Mouse (Mus musculus) heart, embryonic 10.5 days (tissue): ENCODE results near the gene Filip1. TPM values are rescaled to one million over a fixed set of nuclear protein-coding genes. Genes with fewer than 3 reads are reported as not detected.

Experiments
- DNase-seq: peaks from one replicate; pipeline ENCODE4 v3.0.0-alpha.2; 2017; ENCODE audit warnings: low spot score
- H3K27ac ChIP-seq: fragments of 300-500 bp; sonication (generic); 2 replicates; pipeline ENCODE4 v1.5.1; 2016; ENCODE audit warnings: mild to moderate bottlenecking
- H3K27me3 ChIP-seq: fragments of 300-500 bp; sonication (generic); 2 replicates; pipeline ENCODE4 v1.6.1; 2016; ENCODE audit warnings: mild to moderate bottlenecking; ENCODE audit not compliant: poor library complexity, insufficient read depth, severe bottlenecking
- H3K36me3 ChIP-seq: fragments of 300-500 bp; sonication (generic); 2 replicates; pipeline ENCODE4 v1.6.1; 2016; ENCODE audit warnings: mild to moderate bottlenecking, moderate library complexity
- H3K4me1 ChIP-seq: fragments of 300-500 bp; sonication (generic); 2 replicates; pipeline ENCODE4 v1.6.1; 2016; ENCODE audit warnings: mild to moderate bottlenecking
- H3K4me3 ChIP-seq: fragments of 300-500 bp; sonication (generic); 2 replicates; pipeline ENCODE4 v1.5.1; 2016; ENCODE audit warnings: mild to moderate bottlenecking, moderate library complexity
- H3K9me3 ChIP-seq: fragments of 300-500 bp; sonication (generic); 2 replicates; pipeline ENCODE4 v1.6.1; 2016; ENCODE audit warnings: mild to moderate bottlenecking, moderate library complexity
- WGBS: fragments of 180-500 bp; shearing (Covaris S2); methylation state at CpG from one replicate; pipeline ENCODE4 v1.1.7; 2016; 5-methylcytosine and 5-hydroxymethylcytosine counted together
- polyA plus RNA-seq: library from polyadenylated mRNA; unstranded; fragments of >200 nt; fragmentation: Nextera tagmentation; extraction: Ambion mirVana; gene quantifications from 2 replicates; pipeline ENCODE4 v1.2.1, GENCODE M21; 2016

The Filip1 gene
- polyA plus RNA-seq, 1 experiment from 2014 or later, result 11.7 TPM

GRCm38 (mm10) chr9:79825526-79825925, 187.1 kb downstream of the Filip1 start:
- WGBS, result 84% methylated on average over 7 of the region's 7 CpGs
- no peak for DNase-seq
- H3K4me1 ChIP-seq, result peaks cover 4% of the 10 kb centered on the region; the same call in 1 of the 2 replicates
- no peaks in the 10 kb centered on the region for H3K27me3 ChIP-seq
- H3K36me3 ChIP-seq, result no peaks in the 10 kb centered on the region
- H3K9me3 ChIP-seq, result no peaks in the 10 kb centered on the region
- H3K27ac ChIP-seq, result no peak overlapping the region
- H3K4me3 ChIP-seq, result no peak overlapping the region

- WGBS, result 77% methylated on average over 2 of the region's 2 CpGs
- H3K4me1 ChIP-seq, result no peaks in the 10 kb centered on the region
- H3K4me3 ChIP-seq, result no peak overlapping the region
- peaks cover 16% of the 10 kb centered on the region for H3K36me3 ChIP-seq
- no peak overlapping the region for H3K27ac ChIP-seq
- no peaks in the 10 kb centered on the region for H3K27me3 ChIP-seq
- H3K9me3 ChIP-seq, result no peaks in the 10 kb centered on the region
- DNase-seq, result no peak
Measured at GRCm38 (mm10) chr9:79823856-79824255, 188.8 kb downstream of the Filip1 start.

GRCm38 (mm10) chr9:79823438-79823837, 189.2 kb downstream of the Filip1 start:
- Histone ChIP-seq H3K4me3 (no peak overlapping the region), H3K4me1 (no peaks in the 10 kb centered on the region), H3K27me3 (no peaks in the 10 kb centered on the region), H3K36me3 (peaks cover 20% of the 10 kb centered on the region), H3K9me3 (no peaks in the 10 kb centered on the region), H3K27ac (no peak overlapping the region)
- DNase-seq, result no peak
- WGBS, result 85% methylated on average over 4 of the region's 4 CpGs

GRCm38 (mm10) chr9:79816464-79816863, 196.2 kb downstream of the Filip1 start:
- Histone ChIP-seq H3K4me1 (no peaks in the 10 kb centered on the region), H3K9me3 (no peaks in the 10 kb centered on the region), H3K4me3 (no peak overlapping the region), H3K27ac (no peak overlapping the region), H3K27me3 (no peaks in the 10 kb centered on the region), H3K36me3 (peaks cover 35% of the 10 kb centered on the region)
- 86% methylated on average over 5 of the region's 5 CpGs for WGBS
- DNase-seq, result no peak

- H3K4me3 ChIP-seq, result no peak overlapping the region
- H3K4me1 ChIP-seq, result no peaks in the 10 kb centered on the region
- H3K27ac ChIP-seq, result no peak overlapping the region
- WGBS, result 86% methylated on average over 11 of the region's 11 CpGs
- H3K9me3 ChIP-seq, result no peaks in the 10 kb centered on the region
- no peaks in the 10 kb centered on the region for H3K27me3 ChIP-seq
- H3K36me3 ChIP-seq, result peaks cover 35% of the 10 kb centered on the region
- no peak for DNase-seq
Measured at GRCm38 (mm10) chr9:79816013-79816412, 196.6 kb downstream of the Filip1 start.

GRCm38 (mm10) chr9:79814592-79814991, 198.1 kb downstream of the Filip1 start:
- Histone ChIP-seq H3K27ac (no peak overlapping the region), H3K27me3 (no peaks in the 10 kb centered on the region), H3K4me1 (no peaks in the 10 kb centered on the region), H3K9me3 (no peaks in the 10 kb centered on the region), H3K4me3 (no peak overlapping the region), H3K36me3 (peaks cover 27% of the 10 kb centered on the region)
- WGBS, result 90% methylated on average over 4 of the region's 4 CpGs
- DNase-seq, result no peak

GRCm38 (mm10) chr9:79810969-79811902, 201.4 kb downstream of the Filip1 start:
- Histone ChIP-seq H3K4me1 (0 out of 2 replicates have a peak, but pooled peaks cover 2% of the 10 kb centered on the region), H3K36me3 (peaks cover 4% of the 10 kb centered on the region; the same call in 1 of the 2 replicates), H3K4me3 (no peak overlapping the region), H3K9me3 (no peaks in the 10 kb centered on the region), H3K27me3 (no peaks in the 10 kb centered on the region), H3K27ac (no peak overlapping the region)
- DNase-seq, result no peak
- WGBS, result 81% methylated on average over 10 of the region's 11 CpGs

- H3K9me3 ChIP-seq, result no peaks in the 10 kb centered on the region
- H3K27me3 ChIP-seq, result no peaks in the 10 kb centered on the region
- H3K27ac ChIP-seq, result no peak overlapping the region
- no peak overlapping the region for H3K4me3 ChIP-seq
- H3K36me3 ChIP-seq, result peaks cover under 1% of the 10 kb centered on the region; the same call in 1 of the 2 replicates
- 0 out of 2 replicates have a peak, but pooled peaks cover 2% of the 10 kb centered on the region for H3K4me1 ChIP-seq
- WGBS, result 74% methylated on average over 3 of the region's 3 CpGs
- DNase-seq, result no peak
Measured at GRCm38 (mm10) chr9:79810534-79810933, 202.1 kb downstream of the Filip1 start.

- Histone ChIP-seq H3K36me3 (no peaks in the 10 kb centered on the region), H3K4me3 (no peak overlapping the region), H3K27ac (no peak overlapping the region), H3K27me3 (no peaks in the 10 kb centered on the region), H3K4me1 (0 out of 2 replicates have a peak, but pooled peaks cover 2% of the 10 kb centered on the region), H3K9me3 (no peaks in the 10 kb centered on the region)
- WGBS, result 73% methylated on average over 6 of the region's 6 CpGs
- no peak for DNase-seq
Measured at GRCm38 (mm10) chr9:79809411-79809810, 203.2 kb downstream of the Filip1 start.

- 42% methylated on average over 4 of the region's 4 CpGs for WGBS
- Histone ChIP-seq H3K4me1 (0 out of 2 replicates have a peak, but pooled peaks cover 2% of the 10 kb centered on the region), H3K9me3 (no peaks in the 10 kb centered on the region), H3K36me3 (no peaks in the 10 kb centered on the region), H3K4me3 (no peak overlapping the region), H3K27ac (no peak overlapping the region), H3K27me3 (no peaks in the 10 kb centered on the region)
- DNase-seq, result no peak
Measured at GRCm38 (mm10) chr9:79807178-79807577, 205.5 kb downstream of the Filip1 start.

- no peak overlapping the region for H3K27ac ChIP-seq
- H3K9me3 ChIP-seq, result no peaks in the 10 kb centered on the region
- H3K4me3 ChIP-seq, result no peak overlapping the region
- H3K36me3 ChIP-seq, result no peaks in the 10 kb centered on the region
- H3K4me1 ChIP-seq, result 0 out of 2 replicates have a peak, but pooled peaks cover 2% of the 10 kb centered on the region
- no peaks in the 10 kb centered on the region for H3K27me3 ChIP-seq
- 51% methylated on average over 12 of the region's 12 CpGs for WGBS
- DNase-seq, result no peak
Measured at GRCm38 (mm10) chr9:79806317-79807075, 206.2 kb downstream of the Filip1 start.

GRCm38 (mm10) chr9:79805426-79805825, 207.2 kb downstream of the Filip1 start:
- Histone ChIP-seq H3K9me3 (no peaks in the 10 kb centered on the region), H3K27ac (no peak overlapping the region), H3K36me3 (no peaks in the 10 kb centered on the region), H3K27me3 (no peaks in the 10 kb centered on the region), H3K4me3 (no peak overlapping the region), H3K4me1 (0 out of 2 replicates have a peak, but pooled peaks cover 2% of the 10 kb centered on the region)
- WGBS, result 85% methylated on average over 10 of the region's 10 CpGs
- no peak for DNase-seq
